Mouse (Mus musculus) spleen, adult 2 months (tissue): ENCODE results near the gene Efna5. TPM values are rescaled to one million over a fixed set of nuclear protein-coding genes. Genes with fewer than 3 reads are reported as not detected.

Source experiments
- DNase-seq, 2 experiments: peaks; one replicate each; pipeline versions ENCODE4 v3.0.0 to v3.0.0-alpha.2; 2012 to 2021; ENCODE audit warnings: low spot score in 2 of 2, low read depth in 1 of 2
- H3K27ac ChIP-seq: fragments of 200-500 bp; 2 replicates; pipeline ENCODE4 v1.5.1; 2012; ENCODE audit warnings: low read length, inconsistent platforms; ENCODE audit not compliant: insufficient read depth
- H3K27me3 ChIP-seq: fragments of 200-500 bp; 2 replicates; pipeline ENCODE4 v1.6.1; 2012; ENCODE audit warnings: mild to moderate bottlenecking, moderate library complexity, low read length, inconsistent platforms; ENCODE audit not compliant: control insufficient read depth, insufficient read depth
- H3K36me3 ChIP-seq: fragments of 200-500 bp; 2 replicates; pipeline ENCODE4 v1.6.1; 2012; ENCODE audit warnings: mild to moderate bottlenecking, low read length, inconsistent platforms; ENCODE audit not compliant: control insufficient read depth, insufficient read depth
- H3K4me1 ChIP-seq: fragments of 200-500 bp; 2 replicates; pipeline ENCODE4 v1.6.1; 2011; ENCODE audit warnings: inconsistent platforms; ENCODE audit not compliant: control insufficient read depth, insufficient read depth, insufficient read length
- H3K4me3 ChIP-seq: fragments of 200-500 bp; 2 replicates; pipeline ENCODE4 v1.5.1; 2011; ENCODE audit warnings: mild to moderate bottlenecking, inconsistent platforms; ENCODE audit not compliant: insufficient read depth, insufficient read length; ENCODE audit errors: extremely low read depth
- CTCF ChIP-seq: fragments of 200-500 bp; IDR thresholded peaks from 2 replicates; pipeline ENCODE4 v1.5.1; 2011; ENCODE audit warnings: mild to moderate bottlenecking, inconsistent platforms; ENCODE audit not compliant: insufficient read depth, insufficient read length, insufficient replicate concordance; ENCODE audit errors: extremely low read depth
- POLR2A ChIP-seq: fragments of 200-500 bp; IDR thresholded peaks from 2 replicates; pipeline ENCODE4 v1.6.1; 2011; ENCODE audit warnings: low read depth, low read length, inconsistent platforms
- WGBS: fragments of 180-500 bp; shearing (Covaris S2); methylation state at CpG from one replicate; pipeline ENCODE4 v1.1.7; 2018; 5-methylcytosine and 5-hydroxymethylcytosine counted together
- polyA plus RNA-seq: library from polyadenylated mRNA; depleted of rRNA; stranded (reverse); fragments of >200 nt; gene quantifications from 2 replicates; pipeline ENCODE4 v1.2.3, GENCODE M21; 2012

Gene Efna5
- polyA plus RNA-seq, 1 experiment = 0.30 TPM

GRCm38 (mm10) chr17:62728142-62728917, 152.8 kb downstream of the Efna5 start:
- no peak for TF ChIP-seq POLR2A
- no peak for TF ChIP-seq CTCF
- Histone ChIP-seq H3K4me1 (no peaks in the 10 kb centered on the region), H3K4me3 (no peak overlapping the region), H3K36me3 (no peaks in the 10 kb centered on the region), H3K27ac (no peak overlapping the region), H3K27me3 (no peaks in the 10 kb centered on the region)
- WGBS = 87% methylated on average over 10 of the region's 10 CpGs
- DNase-seq = no peak

- Histone ChIP-seq H3K4me1 (no peaks in the 10 kb centered on the region), H3K27me3 (no peaks in the 10 kb centered on the region), H3K36me3 (no peaks in the 10 kb centered on the region), H3K27ac (no peak overlapping the region), H3K4me3 (no peak overlapping the region)
- DNase-seq = no peak
- 87% methylated on average over 5 of the region's 5 CpGs for WGBS
- no peak for TF ChIP-seq POLR2A
- TF ChIP-seq CTCF = no peak
These were observed 155.0 kb downstream of the Efna5 start for GRCm38 (mm10) chr17:62726102-62726501.

GRCm38 (mm10) chr17:62722962-62723361, 158.2 kb downstream of the Efna5 start:
- no peak for TF ChIP-seq CTCF
- no peak for TF ChIP-seq POLR2A
- Histone ChIP-seq H3K4me1 (no peaks in the 10 kb centered on the region), H3K27me3 (no peaks in the 10 kb centered on the region), H3K36me3 (no peaks in the 10 kb centered on the region), H3K27ac (no peak overlapping the region), H3K4me3 (no peak overlapping the region)
- no peak for DNase-seq
- 90% methylated on average over 5 of the region's 5 CpGs for WGBS

GRCm38 (mm10) chr17:62721595-62721994, 159.5 kb downstream of the Efna5 start:
- no peak overlapping the region for H3K27ac ChIP-seq
- no peak for DNase-seq
- no peaks in the 10 kb centered on the region for H3K36me3 ChIP-seq
- H3K27me3 ChIP-seq = no peaks in the 10 kb centered on the region
- no peak overlapping the region for H3K4me3 ChIP-seq
- WGBS = 87% methylated on average over 3 of the region's 3 CpGs
- no peaks in the 10 kb centered on the region for H3K4me1 ChIP-seq
- TF ChIP-seq POLR2A = no peak

GRCm38 (mm10) chr17:62720740-62721450, 160.2 kb downstream of the Efna5 start:
- no peak for TF ChIP-seq POLR2A
- TF ChIP-seq CTCF = no peak
- no peak for DNase-seq
- Histone ChIP-seq H3K4me1 (no peaks in the 10 kb centered on the region), H3K4me3 (no peak overlapping the region), H3K36me3 (no peaks in the 10 kb centered on the region), H3K27ac (no peak overlapping the region), H3K27me3 (no peaks in the 10 kb centered on the region)
- WGBS = 80% methylated on average over 20 of the region's 20 CpGs

GRCm38 (mm10) chr17:62717426-62718131, 163.5 kb downstream of the Efna5 start:
- TF ChIP-seq POLR2A (no peak), CTCF (no peak)
- H3K36me3 ChIP-seq = no peaks in the 10 kb centered on the region
- DNase-seq = no peak
- H3K27ac ChIP-seq = no peak overlapping the region
- 81% methylated on average over 12 of the region's 12 CpGs for WGBS
- H3K4me1 ChIP-seq = no peaks in the 10 kb centered on the region
- H3K27me3 ChIP-seq = no peaks in the 10 kb centered on the region
- H3K4me3 ChIP-seq = no peak overlapping the region
